Mouse (Mus musculus) hindbrain, embryonic 15.5 days (tissue): ENCODE measurements around the gene Lsm7. TPM values are rescaled to one million over a fixed set of nuclear protein-coding genes. Genes with fewer than 3 reads are reported as not detected.
A peak's percentile ranks its signal among the peaks of the same experiment; 100 is the strongest.

Experiments
- ATAC-seq: fragments of 200-750 bp; cut with Nextera tagmentation; 2 replicates; pipeline ENCODE4 v1.8.0; 2017; ENCODE audit warnings: low read depth, moderate number of reproducible peaks, moderate TSS enrichment; ENCODE audit not compliant: low FRiP score
- H3K27ac ChIP-seq: fragments of 300-500 bp; sonication (generic); replicated peaks from 2 replicates; pipeline ENCODE4 v1.5.1; 2015; ENCODE audit warnings: mild to moderate bottlenecking, inconsistent platforms
- H3K27me3 ChIP-seq: fragments of 300-500 bp; sonication (generic); 2 replicates; pipeline ENCODE4 v1.6.1; 2015; ENCODE audit warnings: control low read depth, inconsistent platforms
- H3K36me3 ChIP-seq: fragments of 300-500 bp; sonication (generic); 2 replicates; pipeline ENCODE4 v1.6.1; 2015; ENCODE audit warnings: control low read depth, inconsistent platforms
- H3K4me1 ChIP-seq: fragments of 300-500 bp; sonication (generic); replicated peaks from 2 replicates; pipeline ENCODE4 v1.6.1; 2015; ENCODE audit warnings: control low read depth, inconsistent platforms
- H3K4me2 ChIP-seq: fragments of 300-500 bp; sonication (generic); 2 replicates; pipeline ENCODE4 v1.6.1; 2015; ENCODE audit warnings: moderate library complexity, mild to moderate bottlenecking, inconsistent platforms
- H3K4me3 ChIP-seq: fragments of 300-500 bp; sonication (generic); 2 replicates; pipeline ENCODE4 v1.5.1; 2015; ENCODE audit warnings: mild to moderate bottlenecking, inconsistent platforms
- H3K9ac ChIP-seq: fragments of 300-500 bp; sonication (generic); 2 replicates; pipeline ENCODE4 v1.6.1; 2015; ENCODE audit warnings: inconsistent platforms
- H3K9me3 ChIP-seq: fragments of 300-500 bp; sonication (generic); 2 replicates; pipeline ENCODE4 v1.6.1; 2016; ENCODE audit warnings: control low read depth, inconsistent platforms
- WGBS: fragments of 180-500 bp; shearing (Covaris S2); methylation state at CpG from one replicate; pipeline ENCODE4 v1.1.7; 2015; 5-methylcytosine and 5-hydroxymethylcytosine counted together
- polyA plus RNA-seq: library from polyadenylated mRNA; unstranded; fragments of >200 nt; fragmentation: Nextera tagmentation; extraction: Ambion mirVana; gene quantifications from 2 replicates; pipeline ENCODE4 v1.2.1, GENCODE M21; 2015

The Lsm7 gene
- 210 and 228 TPM in 2 replicates for polyA plus RNA-seq

GRCm38 (mm10) chr10:80854913-80855748 is at the start of gene Lsm7, which contains the start of gene Sppl2b:
Lsm7 (minus strand) TSS chr10:80855209.
Sppl2b (plus strand) TSS chr10:80855275.
- Histone ChIP-seq H3K27me3 (no peaks in the 10 kb centered on the region), H3K9me3 (no peaks in the 10 kb centered on the region), H3K27ac (peak within 1 kb of the TSS; percentile 84), H3K9ac (peak within 1 kb of the TSS; percentile 95), H3K36me3 (peaks cover 20% of the 10 kb centered on the region; the same call in 1 of the 2 replicates), H3K4me2 (peak within 1 kb of the TSS; percentile 99), H3K4me1 (peaks cover 45% of the 10 kb centered on the region), H3K4me3 (peak within 1 kb of the TSS; percentile 99)
- peak; percentile 88 for ATAC-seq
- under 1% methylated on average over 81 of the region's 81 CpGs for WGBS

- Histone ChIP-seq H3K27ac (no peak overlapping the region), H3K27me3 (no peaks in the 10 kb centered on the region), H3K4me1 (peaks cover 3% of the 10 kb centered on the region), H3K9me3 (no peaks in the 10 kb centered on the region), H3K4me2 (no peak overlapping the region), H3K36me3 (peaks cover 63% of the 10 kb centered on the region), H3K9ac (no peak overlapping the region), H3K4me3 (no peak overlapping the region)
- WGBS = 94% methylated on average over 11 of the region's 11 CpGs
- ATAC-seq = no peak
Observed at GRCm38 (mm10) chr10:80904709-80905108, 49.7 kb upstream of the Lsm7 start.

- Histone ChIP-seq H3K27me3 (no peaks in the 10 kb centered on the region), H3K4me3 (no peak overlapping the region), H3K4me1 (peaks cover 8% of the 10 kb centered on the region), H3K36me3 (peaks cover 58% of the 10 kb centered on the region), H3K9me3 (no peaks in the 10 kb centered on the region), H3K4me2 (no peak overlapping the region), H3K9ac (no peak overlapping the region), H3K27ac (no peak overlapping the region)
- ATAC-seq = no peak
- WGBS = 87% methylated on average over 28 of the region's 28 CpGs
Observed at GRCm38 (mm10) chr10:80904004-80904693, 49.1 kb upstream of the Lsm7 start.

- no peaks in the 10 kb centered on the region for H3K9me3 ChIP-seq
- H3K4me2 ChIP-seq = no peak overlapping the region
- H3K36me3 ChIP-seq = peaks cover 52% of the 10 kb centered on the region
- no peak for ATAC-seq
- no peak overlapping the region for H3K9ac ChIP-seq
- 95% methylated on average over 10 of the region's 10 CpGs for WGBS
- H3K4me1 ChIP-seq = peaks cover 14% of the 10 kb centered on the region
- H3K27me3 ChIP-seq = no peaks in the 10 kb centered on the region
- no peak overlapping the region for H3K27ac ChIP-seq
- no peak overlapping the region for H3K4me3 ChIP-seq
Observed at GRCm38 (mm10) chr10:80903282-80903681, 48.3 kb upstream of the Lsm7 start.

- H3K36me3 ChIP-seq = peaks cover 47% of the 10 kb centered on the region
- no peak overlapping the region for H3K4me2 ChIP-seq
- H3K27ac ChIP-seq = no peak overlapping the region
- no peak overlapping the region for H3K9ac ChIP-seq
- ATAC-seq = no peak
- H3K9me3 ChIP-seq = no peaks in the 10 kb centered on the region
- no peaks in the 10 kb centered on the region for H3K27me3 ChIP-seq
- no peak overlapping the region for H3K4me3 ChIP-seq
- peaks cover 19% of the 10 kb centered on the region for H3K4me1 ChIP-seq
- 95% methylated on average over 9 of the region's 9 CpGs for WGBS
Observed at GRCm38 (mm10) chr10:80902273-80902940, 47.4 kb upstream of the Lsm7 start.

- Histone ChIP-seq H3K9me3 (no peaks in the 10 kb centered on the region), H3K27me3 (no peaks in the 10 kb centered on the region), H3K4me2 (peak overlapping the region; percentile 89), H3K36me3 (peaks cover 44% of the 10 kb centered on the region), H3K4me3 (peak overlapping the region; percentile 83), H3K4me1 (peaks cover 19% of the 10 kb centered on the region), H3K9ac (no peak overlapping the region), H3K27ac (peak overlapping the region; percentile 71)
- 89% methylated on average over 19 of the region's 19 CpGs for WGBS
- ATAC-seq = no peak
Observed at GRCm38 (mm10) chr10:80901409-80902272, 46.6 kb upstream of the Lsm7 start.

- Histone ChIP-seq H3K9me3 (no peaks in the 10 kb centered on the region), H3K27ac (peak within 1 kb of the TSS; percentile 92), H3K4me1 (peaks cover 19% of the 10 kb centered on the region), H3K27me3 (no peaks in the 10 kb centered on the region), H3K4me3 (peak within 1 kb of the TSS; percentile 83), H3K4me2 (peak within 1 kb of the TSS; percentile 89), H3K9ac (peak within 1 kb of the TSS; percentile 86), H3K36me3 (peaks cover 34% of the 10 kb centered on the region)
- under 1% methylated on average over 72 of the region's 72 CpGs for WGBS
- peak; percentile 95 for ATAC-seq
Observed at GRCm38 (mm10) chr10:80900318-80901247, 45.6 kb upstream of the Lsm7 start, which contains the start of gene Timm13. Timm13 (minus strand) TSS chr10:80900969.

GRCm38 (mm10) chr10:80899591-80900317 is 44.7 kb upstream of the Lsm7 start:
- peak overlapping the region; percentile 89 for H3K4me2 ChIP-seq
- no peaks in the 10 kb centered on the region for H3K27me3 ChIP-seq
- peak overlapping the region; percentile 86 for H3K9ac ChIP-seq
- H3K36me3 ChIP-seq = peaks cover 27% of the 10 kb centered on the region
- peaks cover 19% of the 10 kb centered on the region for H3K4me1 ChIP-seq
- H3K4me3 ChIP-seq = peak overlapping the region; percentile 83
- 16% methylated on average over 25 of the region's 25 CpGs for WGBS
- peak overlapping the region; percentile 92 for H3K27ac ChIP-seq
- peak; percentile 24 for ATAC-seq
- no peaks in the 10 kb centered on the region for H3K9me3 ChIP-seq

GRCm38 (mm10) chr10:80899074-80899473 is 44.1 kb upstream of the Lsm7 start:
- ATAC-seq = no peak
- no peaks in the 10 kb centered on the region for H3K9me3 ChIP-seq
- peak overlapping the region; percentile 89 for H3K4me2 ChIP-seq
- H3K36me3 ChIP-seq = peaks cover 20% of the 10 kb centered on the region
- H3K4me3 ChIP-seq = peak overlapping the region; percentile 83
- 91% methylated on average over 8 of the region's 8 CpGs for WGBS
- no peak overlapping the region; the same call in 1 of the 2 replicates for H3K9ac ChIP-seq
- H3K27me3 ChIP-seq = no peaks in the 10 kb centered on the region
- H3K27ac ChIP-seq = no peak overlapping the region
- peaks cover 19% of the 10 kb centered on the region for H3K4me1 ChIP-seq
